Mouse (Mus musculus) liver, postnatal 0 days (tissue): ENCODE results near the gene Ttc21a.

Source experiments
- CTCF ChIP-seq: sonication (generic); IDR thresholded peaks from 2 replicates; pipeline ENCODE4 v1.5.1; 2016; ENCODE audit warnings: antibody characterized with exemption, low read depth
- EP300 ChIP-seq: IDR thresholded peaks from 2 replicates; pipeline ENCODE4 v1.6.1; 2016; ENCODE audit warnings: antibody characterized with exemption, low read depth, mild to moderate bottlenecking

DNA sequence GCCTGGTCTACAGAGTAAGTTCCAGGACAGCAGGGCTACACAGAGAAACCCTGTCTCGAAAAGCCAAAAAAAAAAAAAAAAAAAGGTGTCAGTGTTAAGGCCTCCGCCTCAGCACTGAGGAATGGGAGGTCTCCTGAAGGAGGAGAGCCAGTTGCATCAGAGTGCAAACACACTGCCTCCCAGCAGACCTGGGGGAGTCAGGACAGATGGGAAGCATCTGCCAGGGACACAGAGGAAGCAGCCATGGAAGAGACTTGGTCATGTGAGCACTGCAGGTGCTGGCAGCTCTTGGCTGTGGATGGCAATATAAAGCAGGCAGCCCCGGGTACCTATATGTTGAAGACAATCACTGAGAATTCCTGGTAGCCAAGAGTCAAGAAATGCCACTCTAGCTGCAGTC, 27.5 kb upstream of the Ttc21a start:
- TF ChIP-seq CTCF (no peak), EP300 (no peak)
